9 mouse cellular contexts compared by ENCODE assay signal in the genomic region with DNA sequence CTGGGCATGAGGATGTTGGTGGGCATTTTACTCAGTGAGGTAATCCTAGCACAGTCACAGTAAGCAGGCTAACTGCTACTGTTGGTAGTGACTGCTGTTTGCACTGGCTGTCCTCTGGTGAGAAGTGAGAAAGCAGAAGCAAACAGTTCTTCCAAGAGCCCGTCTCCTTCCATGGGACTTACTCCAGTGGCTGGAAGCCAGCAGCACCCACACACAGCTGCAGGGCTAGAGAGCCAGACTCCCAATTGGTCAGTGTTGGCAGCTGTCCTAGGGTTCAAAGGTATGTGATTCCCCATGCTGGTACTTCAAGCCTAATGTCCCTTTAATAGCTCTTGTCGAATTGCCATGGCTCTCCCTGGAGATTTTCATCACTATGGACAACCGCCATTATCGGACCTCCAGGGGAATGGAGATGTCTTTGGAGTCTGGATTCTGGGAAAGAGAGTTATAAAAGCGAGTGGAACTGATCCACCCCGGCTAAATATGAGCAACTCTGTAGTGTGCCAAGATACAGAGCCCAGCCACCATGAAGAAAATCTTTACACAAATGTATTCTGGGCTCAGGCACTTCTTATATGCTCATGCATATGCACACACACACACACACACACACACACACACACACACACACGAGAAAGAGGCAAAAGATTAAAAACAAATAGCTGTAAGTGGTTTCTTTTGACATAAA. TPM values are rescaled to one million over a fixed set of nuclear protein-coding genes. Genes with fewer than 3 reads are reported as not detected.
DNase-seq lines count a peak whose midpoint lies in the region; TF ChIP-seq lines count a peak whose summit lies in the region.
"Had no signal": no experiment of that assay in that cellular context is flagged by ENCODE, and none has a peak within 500 bp of the region (broad histone marks: within the 10 kb centered on the region; RNA-seq: fewer than 3 reads in every experiment).

No protein-coding gene starts in this region.

- no peak overlapping the region for H3K27ac ChIP-seq in layer of hippocampus, adult 2 months

- peak; percentile 36 for DNase-seq in layer of hippocampus, adult 11-12 months (ENCODE audit: low spot score)
- no peak for DNase-seq in layer of hippocampus, adult 2 months (ENCODE audit: low spot score in 2 of 2)
- DNase-seq in adrenal gland, postnatal 10 days: peak; percentile 83
- peak; percentile 75 to 83 for DNase-seq in gastrocnemius, postnatal 36 days
- DNase-seq in layer of hippocampus, postnatal 36 days: peak; percentile 22 to 28
- peak; percentile 33 for DNase-seq in ovary, postnatal 10 days (ENCODE audit: low spot score)
- DNase-seq in thymus, adult 18-20 months: no peak
- no peak for DNase-seq in yolk sac, embryonic 10.5 days (ENCODE audit: low spot score)

- intact Hi-C loops in gastrocnemius, postnatal 36 days (cut with DNase I): no loop called here

- H3K4me3 ChIP-seq in layer of hippocampus, adult 2 months: no peak overlapping the region

- no peak for TF ChIP-seq CTCF in layer of hippocampus, adult 2 months (conservative IDR thresholded peaks at IDR 0.05)

RNA-seq across cellular contexts. Expression of a gene that starts 47.2 kb away (rescaled TPM):
- 10 to 100 TPM; 43.6 to 51.0 TPM for total RNA-seq in layer of hippocampus, adult 2 months (2021)
- total RNA-seq in adrenal gland, postnatal 10 days (2021): 10 to 100 TPM; 21.4 to 29.1 TPM
- total RNA-seq in gastrocnemius, postnatal 36 days (2021): 10 to 100 TPM; 12.8 to 15.7 TPM
- 10 to 100 TPM; 46.1 to 53.8 TPM for total RNA-seq in layer of hippocampus, postnatal 36 days (2021)

RNA-seq across cellular contexts. Expression of a gene that starts 57.5 kb away (rescaled TPM):
- not detected for total RNA-seq in layer of hippocampus, adult 2 months (2021)
- 1 to 10 TPM; 6.8 to 8.6 TPM for total RNA-seq in adrenal gland, postnatal 10 days (2021)
- under 1 TPM; 0.39 to 0.66 TPM for total RNA-seq in gastrocnemius, postnatal 36 days (2021)
- total RNA-seq in layer of hippocampus, postnatal 36 days (2021): not detected
- total RNA-seq: hematopoietic stem cell, adult 5-6 weeks had no signal

Comparison
In these comparisons a context has a peak if more than half of its experiments do, and no peak if none do; other contexts are left out.
1. DNase-seq: peak in layer of hippocampus, adult 11-12 months (single experiment), adrenal gland, postnatal 10 days (single experiment), gastrocnemius, postnatal 36 days (2 of 2), layer of hippocampus, postnatal 36 days (2 of 2) and ovary, postnatal 10 days (single experiment); none in layer of hippocampus, adult 2 months (0 of 2), thymus, adult 18-20 months (0 of 2) and yolk sac, embryonic 10.5 days (single experiment).
2. RNA of a gene that starts 57.5 kb away (total RNA-seq): 6.8 to 8.6 TPM in adrenal gland, postnatal 10 days; 0.39 to 0.66 TPM in gastrocnemius, postnatal 36 days, not detected in layer of hippocampus, adult 2 months and not detected in layer of hippocampus, postnatal 36 days; every median in the first group is over 4 times any median in the second.